Mouse (Mus musculus) mesoderm, embryonic 11.5 days (tissue): Measurements from ENCODE around the gene Rgs9bp.

Experiments used
- DNase-seq: peaks from one replicate; pipeline ENCODE4 v3.0.0-alpha.2; 2012; ENCODE audit warnings: low read depth, low spot score

The Rgs9bp gene

GRCm38 (mm10) chr7:35585191-35586054 lies at the start of gene Rgs9bp:
Gene Rgs9bp, minus strand, starts transcription at chr7:35585582.
- peak; percentile 74 for DNase-seq

- peak; percentile 49 for DNase-seq
These were observed 43.1 kb upstream of the Rgs9bp start for GRCm38 (mm10) chr7:35628496-35628895.

- no peak for DNase-seq
These were observed 42.0 kb upstream of the Rgs9bp start for GRCm38 (mm10) chr7:35627371-35627770.

GRCm38 (mm10) chr7:35626038-35626437 lies 40.7 kb upstream of the Rgs9bp start:
- no peak for DNase-seq

- DNase-seq = no peak
These were observed 37.2 kb upstream of the Rgs9bp start for GRCm38 (mm10) chr7:35622626-35623025.

- no peak for DNase-seq
These were observed 32.1 kb upstream of the Rgs9bp start for GRCm38 (mm10) chr7:35617513-35617912.

GRCm38 (mm10) chr7:35609245-35609644 lies 23.9 kb upstream of the Rgs9bp start:
- no peak for DNase-seq

GRCm38 (mm10) chr7:35606816-35607215 lies 21.4 kb upstream of the Rgs9bp start:
- no peak for DNase-seq

- no peak for DNase-seq
These were observed 17.4 kb upstream of the Rgs9bp start for GRCm38 (mm10) chr7:35602766-35603165.

- DNase-seq = no peak
These were observed 15.7 kb upstream of the Rgs9bp start for GRCm38 (mm10) chr7:35601106-35601505.

- DNase-seq = no peak
These were observed 14.6 kb upstream of the Rgs9bp start for GRCm38 (mm10) chr7:35600031-35600430.

- no peak for DNase-seq
These were observed 14.1 kb upstream of the Rgs9bp start for GRCm38 (mm10) chr7:35599492-35599891.

- no peak for DNase-seq
These were observed 8.9 kb upstream of the Rgs9bp start for GRCm38 (mm10) chr7:35594311-35594710.

GRCm38 (mm10) chr7:35590731-35591191 lies 5.4 kb upstream of the Rgs9bp start:
- DNase-seq = no peak

- no peak for DNase-seq
These were observed 4.1 kb upstream of the Rgs9bp start for GRCm38 (mm10) chr7:35589485-35589884.

- DNase-seq = no peak
These were observed 3.5 kb upstream of the Rgs9bp start for GRCm38 (mm10) chr7:35588680-35589428.

- no peak for DNase-seq
These were observed 2.3 kb upstream of the Rgs9bp start for GRCm38 (mm10) chr7:35587728-35588127.

GRCm38 (mm10) chr7:35586906-35587445 lies 1.6 kb upstream of the Rgs9bp start:
- no peak for DNase-seq

- DNase-seq = peak; percentile 98
These were observed 898 bp upstream of the Rgs9bp start, which contains the start of gene Ankrd27 for GRCm38 (mm10) chr7:35586055-35586905. Gene Ankrd27, plus strand, starts transcription at chr7:35586244.

- DNase-seq = peak; percentile 30
These were observed 594 bp downstream of the Rgs9bp start for GRCm38 (mm10) chr7:35584786-35585190.

- no peak for DNase-seq
These were observed 1.2 kb downstream of the Rgs9bp start for GRCm38 (mm10) chr7:35584068-35584785.
